Mouse (Mus musculus) forebrain, embryonic 16.5 days (tissue): ENCODE data around the gene Il17rb. TPM values are rescaled to one million over a fixed set of nuclear protein-coding genes. Genes with fewer than 3 reads are reported as not detected.

Experiments
- ATAC-seq: fragments of 200-750 bp; cut with Nextera tagmentation; 2 replicates; pipeline ENCODE4 v1.8.0; 2017; ENCODE audit warnings: mild to moderate bottlenecking, moderate library complexity
- H3K27ac ChIP-seq: fragments of 300-500 bp; sonication (generic); 2 replicates; pipeline ENCODE4 v1.5.1; 2014; ENCODE audit warnings: low read length, control low read depth
- H3K27me3 ChIP-seq: fragments of 300-500 bp; sonication (generic); replicated peaks from 2 replicates; pipeline ENCODE4 v1.6.1; 2014; ENCODE audit warnings: low read length; ENCODE audit not compliant: control insufficient read depth, insufficient read depth
- H3K36me3 ChIP-seq: fragments of 300-500 bp; sonication (generic); 2 replicates; pipeline ENCODE4 v1.6.1; 2014; ENCODE audit not compliant: control insufficient read depth, insufficient read depth
- H3K4me1 ChIP-seq: fragments of 300-500 bp; sonication (generic); replicated peaks from 2 replicates; pipeline ENCODE4 v1.6.1; 2014; ENCODE audit warnings: low read length; ENCODE audit not compliant: control insufficient read depth, insufficient read depth
- H3K4me2 ChIP-seq: fragments of 300-500 bp; sonication (generic); 2 replicates; pipeline ENCODE4 v1.6.1; 2014; ENCODE audit warnings: mild to moderate bottlenecking, low read length, control low read depth
- H3K4me3 ChIP-seq: fragments of 300-500 bp; sonication (generic); replicated peaks from 2 replicates; pipeline ENCODE4 v1.5.1; 2014; ENCODE audit warnings: mild to moderate bottlenecking, low read length, control low read depth
- H3K9ac ChIP-seq: fragments of 300-500 bp; sonication (generic); replicated peaks from 2 replicates; pipeline ENCODE4 v1.6.1; 2014; ENCODE audit warnings: low read depth, low read length, control low read depth
- H3K9me3 ChIP-seq: fragments of 300-500 bp; sonication (generic); 2 replicates; pipeline ENCODE4 v1.6.1; 2016; ENCODE audit warnings: low read length; ENCODE audit not compliant: control insufficient read depth
- WGBS: fragments of 180-500 bp; shearing (Covaris S2); extraction: QIAGEN DNeasy Blood & Tissue Kit; methylation state at CpG from one replicate; pipeline ENCODE4 v1.1.7; 2014; 5-methylcytosine and 5-hydroxymethylcytosine counted together
- polyA plus RNA-seq: library from polyadenylated mRNA; unstranded; fragments of >200 nt; fragmentation: Nextera tagmentation; extraction: Ambion mirVana; gene quantifications from 2 replicates; pipeline ENCODE4 v1.2.1, GENCODE M21; 2015

The Il17rb gene
- polyA plus RNA-seq = 1.3 and 2.2 TPM in 2 replicates

GRCm38 (mm10) chr14:30008733-30009575, at the start of gene Il17rb, which contains the start of gene Chdh:
Gene Il17rb (minus strand): TSS chr14:30008896.
Gene Chdh (plus strand): TSS chr14:30009023.
- peak within 1 kb of the TSS; percentile 87 for H3K4me2 ChIP-seq
- H3K9ac ChIP-seq = peak within 1 kb of the TSS; percentile 59
- H3K4me1 ChIP-seq = peaks cover 15% of the 10 kb centered on the region
- peak; percentile 61 for ATAC-seq
- H3K9me3 ChIP-seq = no peaks in the 10 kb centered on the region
- 9% methylated on average over 54 of the region's 54 CpGs for WGBS
- H3K27ac ChIP-seq = no peak within 1 kb of the TSS
- H3K27me3 ChIP-seq = no peaks in the 10 kb centered on the region
- H3K4me3 ChIP-seq = peak within 1 kb of the TSS; percentile 49
- H3K36me3 ChIP-seq = no peaks in the 10 kb centered on the region

DNA sequence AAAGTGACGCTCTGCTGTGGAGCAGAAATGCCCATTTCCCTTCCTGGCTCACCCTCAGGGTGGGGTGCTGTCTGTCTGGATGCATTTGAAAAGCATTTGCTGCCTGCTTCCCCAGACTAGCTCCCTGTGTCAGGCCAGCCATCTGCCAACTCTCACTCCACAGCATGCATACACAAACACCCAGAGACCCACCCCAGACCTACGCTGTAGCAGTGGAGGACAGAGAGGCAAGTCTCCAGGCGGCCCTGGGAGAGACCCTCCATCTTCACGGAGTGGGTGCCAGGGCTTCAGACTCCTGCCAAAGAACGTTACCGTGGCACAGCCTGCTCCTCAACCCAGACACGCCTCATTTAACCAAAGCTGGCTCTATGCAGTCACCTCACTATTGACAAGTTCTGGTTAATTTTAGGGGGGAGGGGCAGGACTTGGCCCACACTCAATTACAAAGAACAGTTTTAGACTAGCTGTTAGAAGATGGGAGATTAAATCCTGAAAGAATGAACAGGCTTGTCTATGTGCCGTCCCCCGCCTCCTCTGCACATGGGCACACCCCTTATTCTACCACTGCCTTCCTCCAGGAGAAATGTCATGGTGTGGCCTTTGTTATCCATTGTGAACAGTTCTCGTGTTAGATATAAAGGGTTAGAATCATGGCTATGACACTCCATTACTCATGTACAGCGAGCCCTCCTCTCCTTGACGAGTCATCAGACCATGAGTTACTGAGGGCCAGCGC, 47.5 kb upstream of the Il17rb start:
- Histone ChIP-seq H3K4me1 (peaks cover 17% of the 10 kb centered on the region), H3K9me3 (no peaks in the 10 kb centered on the region), H3K27me3 (no peaks in the 10 kb centered on the region), H3K4me2 (peak overlapping the region; percentile 6; the same call in 1 of the 2 replicates), H3K4me3 (no peak overlapping the region), H3K36me3 (no peaks in the 10 kb centered on the region), H3K9ac (no peak overlapping the region; the same call in 1 of the 2 replicates), H3K27ac (peak overlapping the region; percentile 82)
- peak; percentile 98 for ATAC-seq
- WGBS = 26% methylated on average over 13 of the region's 13 CpGs

DNA sequence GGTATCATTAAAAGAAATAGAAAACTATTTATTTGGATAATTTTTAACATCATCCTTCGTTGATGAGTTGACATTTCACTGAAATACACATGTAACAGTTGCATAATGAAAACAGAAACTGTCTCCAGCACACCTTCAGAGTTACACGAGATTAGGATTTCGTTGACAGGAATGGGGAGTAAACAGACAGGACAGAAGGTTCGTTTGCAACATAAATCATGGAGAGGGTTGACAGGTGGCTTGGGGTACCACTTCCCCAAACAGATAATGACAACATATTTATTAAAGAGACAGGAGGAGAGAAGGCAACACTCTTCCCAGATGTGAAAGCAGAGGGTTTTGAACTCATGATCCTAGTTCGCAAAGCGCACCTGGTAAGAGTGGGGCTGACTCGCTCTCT, 46.2 kb upstream of the Il17rb start:
- H3K9me3 ChIP-seq = no peaks in the 10 kb centered on the region
- peaks cover 17% of the 10 kb centered on the region for H3K4me1 ChIP-seq
- H3K4me2 ChIP-seq = no peak overlapping the region
- no peak overlapping the region for H3K4me3 ChIP-seq
- no peak overlapping the region for H3K27ac ChIP-seq
- no peaks in the 10 kb centered on the region for H3K36me3 ChIP-seq
- 69% methylated on average over 7 of the region's 7 CpGs for WGBS
- H3K9ac ChIP-seq = no peak overlapping the region
- ATAC-seq = no peak
- no peaks in the 10 kb centered on the region for H3K27me3 ChIP-seq

GRCm38 (mm10) chr14:30050280-30050679, 41.6 kb upstream of the Il17rb start:
- Histone ChIP-seq H3K4me3 (no peak overlapping the region), H3K27me3 (no peaks in the 10 kb centered on the region), H3K9me3 (no peaks in the 10 kb centered on the region), H3K27ac (no peak overlapping the region), H3K4me2 (no peak overlapping the region), H3K4me1 (no peaks in the 10 kb centered on the region), H3K36me3 (no peaks in the 10 kb centered on the region), H3K9ac (no peak overlapping the region)
- ATAC-seq = no peak
- WGBS = 84% methylated on average over 8 of the region's 8 CpGs

GRCm38 (mm10) chr14:30048049-30048448, 39.4 kb upstream of the Il17rb start:
- Histone ChIP-seq H3K36me3 (no peaks in the 10 kb centered on the region), H3K9me3 (no peaks in the 10 kb centered on the region), H3K9ac (no peak overlapping the region), H3K27me3 (no peaks in the 10 kb centered on the region), H3K4me1 (no peaks in the 10 kb centered on the region), H3K4me3 (no peak overlapping the region), H3K4me2 (no peak overlapping the region), H3K27ac (no peak overlapping the region)
- WGBS = 86% methylated on average over 3 of the region's 3 CpGs
- ATAC-seq = no peak

GRCm38 (mm10) chr14:30046976-30047375, 38.3 kb upstream of the Il17rb start:
- H3K9me3 ChIP-seq = no peaks in the 10 kb centered on the region
- H3K4me2 ChIP-seq = no peak overlapping the region
- H3K4me3 ChIP-seq = no peak overlapping the region
- no peak overlapping the region for H3K27ac ChIP-seq
- ATAC-seq = no peak
- H3K36me3 ChIP-seq = no peaks in the 10 kb centered on the region
- no peaks in the 10 kb centered on the region for H3K27me3 ChIP-seq
- no peaks in the 10 kb centered on the region for H3K4me1 ChIP-seq
- WGBS = 91% methylated on average over 4 of the region's 4 CpGs
- H3K9ac ChIP-seq = no peak overlapping the region

- no peak overlapping the region for H3K4me2 ChIP-seq
- ATAC-seq = no peak
- H3K4me1 ChIP-seq = no peaks in the 10 kb centered on the region
- no peaks in the 10 kb centered on the region for H3K36me3 ChIP-seq
- no peak overlapping the region for H3K4me3 ChIP-seq
- no peaks in the 10 kb centered on the region for H3K9me3 ChIP-seq
- WGBS = 88% methylated on average over 8 of the region's 8 CpGs
- H3K27ac ChIP-seq = no peak overlapping the region
- no peak overlapping the region for H3K9ac ChIP-seq
- no peaks in the 10 kb centered on the region for H3K27me3 ChIP-seq
Measured at GRCm38 (mm10) chr14:30045704-30046220, 37.1 kb upstream of the Il17rb start.

- no peak overlapping the region for H3K9ac ChIP-seq
- H3K4me2 ChIP-seq = no peak overlapping the region
Measured at GRCm38 (mm10) chr14:30045239-30045638, 36.5 kb upstream of the Il17rb start.

DNA sequence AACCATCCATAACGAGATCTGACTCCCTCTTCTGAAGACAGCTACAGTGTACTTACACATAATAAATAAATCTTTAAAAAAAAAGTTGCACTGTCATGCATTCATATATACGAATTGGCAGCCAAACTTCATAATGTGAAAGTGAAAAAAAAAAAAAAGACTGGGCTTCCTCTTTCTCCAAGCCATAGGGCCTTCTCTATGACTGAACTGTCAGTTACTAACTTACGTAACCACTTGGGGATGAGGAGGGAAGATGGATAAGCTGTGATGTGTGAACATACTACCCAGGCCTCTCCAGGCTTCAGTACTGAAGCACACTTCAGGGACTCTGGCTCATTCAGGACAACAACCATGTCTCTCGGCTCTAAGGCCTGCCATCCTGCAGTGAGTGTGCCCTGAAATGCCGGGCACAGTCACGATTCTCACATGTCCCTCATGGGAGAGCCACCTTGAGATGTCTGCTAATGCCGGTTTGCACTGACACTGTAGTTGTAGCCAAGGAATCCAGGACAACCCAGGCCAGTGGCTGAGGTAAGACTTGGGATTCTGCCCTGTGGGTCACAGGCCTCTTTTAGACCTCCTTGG, 34.8 kb upstream of the Il17rb start:
- Histone ChIP-seq H3K4me1 (no peaks in the 10 kb centered on the region), H3K4me2 (no peak overlapping the region), H3K27me3 (no peaks in the 10 kb centered on the region), H3K9ac (no peak overlapping the region), H3K9me3 (no peaks in the 10 kb centered on the region), H3K36me3 (no peaks in the 10 kb centered on the region), H3K27ac (no peak overlapping the region), H3K4me3 (no peak overlapping the region)
- WGBS = 93% methylated on average over 7 of the region's 7 CpGs
- no peak for ATAC-seq

More at GRCm38 (mm10) chr14:30045239-30045638, 36.5 kb upstream of the Il17rb start:
- no peak for ATAC-seq
- no peaks in the 10 kb centered on the region for H3K4me1 ChIP-seq
- no peak overlapping the region for H3K27ac ChIP-seq
- no peaks in the 10 kb centered on the region for H3K36me3 ChIP-seq
- no peaks in the 10 kb centered on the region for H3K27me3 ChIP-seq
- no peak overlapping the region for H3K4me3 ChIP-seq
- 92% methylated on average over 10 of the region's 10 CpGs for WGBS
- H3K9me3 ChIP-seq = no peaks in the 10 kb centered on the region
